Mouse (Mus musculus) adrenal gland, adult 18-20 months (tissue): ENCODE measurements around the gene Ptprf. TPM values are rescaled to one million over a fixed set of nuclear protein-coding genes. Genes with fewer than 3 reads are reported as not detected.
A peak's percentile ranks its signal among the peaks of the same experiment; 100 is the strongest.

Source experiments
- DNase-seq, 2 experiments: peaks; one replicate each; pipeline ENCODE4 v3.0.0; 2021 to 2022; ENCODE audit warnings: low spot score in 2 of 2
- total RNA-seq, 2 experiments: library from RNA; stranded (reverse); gene quantifications; 1 replicate in 1 of 2; 2 replicates in 1 of 2; pipeline ENCODE4 v1.2.3; 2021

Gene Ptprf
- total RNA-seq, 2 experiments from 2014 or later = 42.5 to 43.1 TPM

DNA sequence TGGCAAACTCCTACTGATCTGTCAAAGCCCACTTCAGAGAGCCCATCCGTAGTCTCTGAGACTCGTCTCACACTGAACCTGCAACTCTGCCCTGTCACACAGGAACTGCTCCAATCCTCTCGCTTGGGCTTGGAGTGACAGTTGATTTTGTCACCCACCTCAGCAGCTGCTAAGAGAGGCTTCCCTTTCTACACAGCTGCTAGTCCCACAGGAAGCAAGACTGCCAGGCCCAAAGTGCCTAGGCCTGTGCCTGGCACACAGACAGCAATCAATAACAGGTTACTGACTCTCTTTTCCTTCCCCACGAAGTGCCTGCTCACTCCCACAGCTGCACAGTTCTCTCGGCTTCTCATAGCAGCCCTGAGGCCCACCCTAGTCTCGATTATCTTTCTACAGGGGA, 2.7 kb downstream of the Ptprf start:
- no peak for DNase-seq

GRCm38 (mm10) chr4:118286202-118286601, 5.0 kb downstream of the Ptprf start:
- DNase-seq = no peak

DNA sequence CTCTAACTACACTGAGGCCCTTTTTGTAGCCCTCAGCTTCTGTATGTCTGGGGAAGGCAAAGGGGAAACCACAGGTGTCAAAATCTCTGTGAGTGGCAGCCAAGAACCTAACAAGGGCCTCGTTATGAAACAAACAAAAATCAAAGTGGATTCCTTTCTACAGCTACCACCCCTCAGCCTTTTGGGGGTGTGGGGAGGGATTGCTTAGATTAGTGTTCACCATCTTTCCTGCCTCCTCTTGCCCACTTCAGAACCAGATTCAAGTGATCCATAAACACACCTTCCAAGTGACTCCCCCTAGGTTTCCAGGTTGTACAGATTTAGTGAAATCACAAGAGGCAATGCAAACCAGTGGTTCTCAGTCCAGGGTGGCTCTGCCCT, 9.0 kb downstream of the Ptprf start:
- no peak for DNase-seq

DNA sequence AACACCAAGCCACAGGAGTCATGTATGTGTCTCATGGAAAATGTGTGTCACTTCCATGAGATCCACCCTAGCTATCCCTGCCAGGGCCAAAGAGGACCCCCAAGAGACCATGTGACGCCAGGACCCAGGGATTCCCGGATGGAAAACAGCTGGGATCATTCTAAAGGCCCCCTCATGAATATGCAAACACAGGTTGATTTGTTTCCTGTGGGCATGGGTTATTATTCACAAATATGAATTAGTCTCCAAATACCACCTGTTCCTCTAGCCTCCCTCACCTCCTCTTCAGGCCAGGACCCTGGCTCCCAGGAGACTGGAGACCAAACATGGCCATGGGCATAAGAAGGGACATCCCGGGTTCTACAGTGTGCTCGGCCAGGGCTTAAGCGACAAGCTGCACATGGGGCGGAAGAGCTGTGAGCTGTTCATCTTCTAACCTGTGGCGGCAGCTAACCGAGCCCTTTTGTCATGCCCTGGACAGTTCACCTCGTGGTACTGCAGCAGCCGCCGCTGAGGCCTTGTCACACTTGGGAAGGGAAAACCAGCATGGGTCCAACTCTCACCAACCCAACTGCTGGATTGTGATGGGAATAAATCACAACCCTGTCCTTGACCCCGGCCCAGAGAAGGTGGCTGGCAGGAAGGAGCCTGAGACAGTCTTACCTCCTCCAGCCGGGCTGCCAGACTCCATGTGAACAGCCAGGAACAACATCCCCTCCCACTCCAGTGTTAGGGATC, 9.6 kb downstream of the Ptprf start:
- no peak for DNase-seq

- peak in 1 of 2 experiments; percentile 51 for DNase-seq
Observed at GRCm38 (mm10) chr4:118280506-118280905, 10.7 kb downstream of the Ptprf start.

DNA sequence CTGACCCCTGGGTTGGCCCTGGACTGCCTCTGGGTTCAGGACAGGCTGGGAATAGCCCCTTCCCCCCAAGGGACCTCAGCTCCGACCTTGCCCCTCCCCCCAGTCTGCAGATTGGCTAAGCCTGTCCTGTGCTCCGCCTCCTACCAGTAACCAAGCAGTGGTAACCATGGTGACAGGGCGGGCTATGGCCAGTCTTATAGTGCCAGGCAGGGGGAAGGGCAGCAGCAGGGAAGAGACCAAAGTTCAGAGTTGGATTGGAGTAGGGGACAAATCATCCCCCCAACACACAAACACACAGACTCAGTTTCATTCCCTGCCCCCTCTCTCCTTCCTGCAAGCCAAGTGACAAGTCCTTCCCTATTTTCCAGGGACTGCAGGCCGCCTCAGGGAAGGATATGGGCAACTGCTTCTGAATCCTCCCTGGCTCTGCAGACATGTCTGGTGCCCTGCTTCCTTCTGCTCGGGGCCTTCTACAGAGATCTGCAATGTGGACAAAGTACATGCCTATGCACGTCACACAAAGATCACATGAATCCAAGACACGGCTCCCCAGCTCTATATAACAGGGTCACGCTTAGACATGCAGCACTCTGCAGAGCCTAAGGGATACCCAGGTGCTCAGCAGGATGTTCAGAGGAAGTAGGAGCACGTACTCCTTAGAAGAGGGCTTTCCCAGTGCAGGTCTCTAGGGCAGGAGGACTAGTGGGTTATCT, 14.5 kb downstream of the Ptprf start:
- peak in 1 of 2 experiments; percentile 47 for DNase-seq

DNA sequence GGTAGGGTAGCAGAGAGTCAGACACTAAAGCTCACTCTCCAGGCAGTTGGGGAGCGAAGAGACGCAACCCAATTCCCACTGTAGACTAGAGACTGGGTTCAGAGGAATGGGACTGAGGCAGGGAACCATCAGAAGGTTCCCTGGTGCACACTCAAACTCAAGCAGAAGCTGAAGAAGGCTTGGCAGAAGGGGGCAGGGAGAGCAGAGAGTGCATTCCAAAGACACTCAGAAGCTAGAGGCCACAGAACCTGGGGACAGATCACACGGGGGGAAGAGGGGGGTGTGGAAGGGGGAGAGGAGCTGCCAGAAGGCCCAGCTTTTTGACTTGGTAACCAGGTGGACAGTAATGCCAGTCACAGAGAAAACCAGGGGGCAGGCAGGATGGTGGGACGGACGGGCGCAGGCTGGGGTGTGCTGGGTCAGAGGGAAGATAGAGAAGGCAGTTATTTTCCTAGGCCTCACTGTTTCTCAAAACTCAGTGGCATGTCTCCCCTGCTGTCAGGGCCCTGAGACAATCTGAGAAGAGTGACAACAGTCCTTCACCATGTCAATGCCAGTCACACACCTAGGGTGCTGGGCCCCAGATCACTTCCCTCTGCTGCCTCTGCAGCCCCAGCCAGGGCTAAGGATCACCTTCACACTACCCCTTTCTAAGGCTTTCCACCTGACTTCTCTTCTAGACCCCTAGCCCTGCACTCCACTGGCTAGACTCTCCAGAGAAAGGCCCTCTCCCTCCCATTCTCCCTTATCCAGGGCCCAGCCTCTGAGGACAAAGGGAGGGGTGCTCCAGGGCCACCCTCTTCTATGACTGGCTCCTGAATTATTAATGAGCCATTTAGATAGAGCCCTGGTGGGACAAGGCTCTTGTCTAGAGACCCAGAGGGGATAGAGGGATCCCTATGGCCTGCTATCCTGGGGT, 15.3 kb downstream of the Ptprf start:
- no peak for DNase-seq

DNA sequence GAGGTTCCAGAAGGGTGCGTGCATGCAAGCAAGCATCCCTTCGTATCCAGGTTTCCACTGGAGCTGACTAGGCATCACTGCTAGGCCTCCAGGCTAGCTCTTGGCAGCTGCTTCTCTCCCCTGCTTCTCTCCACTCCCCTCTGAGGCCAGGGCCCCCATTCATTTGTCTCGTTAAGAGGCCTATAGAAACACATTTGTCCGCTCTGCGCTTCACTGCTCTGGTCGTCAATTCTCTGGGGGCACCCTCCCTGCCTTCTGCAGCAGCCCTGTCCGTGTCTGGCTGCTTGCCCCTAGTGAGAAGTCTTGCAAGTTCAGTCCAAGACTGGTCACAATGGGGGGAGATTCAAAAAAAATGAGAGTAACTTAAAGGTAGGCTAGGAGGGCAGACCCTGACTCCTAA, 16.7 kb downstream of the Ptprf start:
- DNase-seq = no peak

DNA sequence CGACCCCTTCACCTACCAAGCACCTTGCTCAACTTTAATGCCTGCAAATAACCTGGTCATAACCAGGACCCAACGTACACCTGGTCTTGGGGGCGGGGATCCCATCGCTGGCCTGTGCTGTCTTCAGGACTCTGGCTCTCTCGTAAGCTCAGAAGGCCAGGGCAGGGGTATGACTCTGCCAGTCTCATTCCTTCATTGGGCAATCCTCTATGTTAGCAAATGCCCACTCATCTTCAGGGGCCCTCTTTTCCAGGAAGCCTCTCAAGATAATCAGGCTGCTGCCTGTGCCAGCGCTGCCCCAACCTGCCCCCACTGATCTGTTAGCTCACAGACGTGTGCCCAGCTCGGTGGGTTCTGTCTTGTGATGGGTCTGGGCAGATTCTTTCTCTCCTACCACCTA, 17.2 kb downstream of the Ptprf start:
- no peak for DNase-seq

DNA sequence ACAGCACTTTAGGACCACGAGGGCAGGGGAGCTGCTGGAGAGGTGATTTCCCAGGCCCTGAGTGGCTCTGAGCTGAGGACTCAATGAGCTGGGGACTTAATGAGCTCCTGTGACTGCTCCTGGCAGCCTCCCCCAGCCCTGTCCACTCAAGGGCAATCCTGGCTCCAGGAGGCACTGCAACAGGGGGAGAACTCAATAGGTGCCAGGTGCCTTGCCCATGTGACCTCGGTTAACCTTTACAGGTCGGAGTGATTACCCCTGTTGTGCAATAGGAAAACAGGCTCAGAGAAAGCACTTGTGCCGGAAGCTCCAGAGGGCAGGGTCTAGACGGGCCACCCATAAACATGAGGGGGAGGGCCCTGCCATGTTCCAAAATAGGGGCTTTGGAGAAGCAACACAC, 17.7 kb downstream of the Ptprf start:
- no peak for DNase-seq

DNA sequence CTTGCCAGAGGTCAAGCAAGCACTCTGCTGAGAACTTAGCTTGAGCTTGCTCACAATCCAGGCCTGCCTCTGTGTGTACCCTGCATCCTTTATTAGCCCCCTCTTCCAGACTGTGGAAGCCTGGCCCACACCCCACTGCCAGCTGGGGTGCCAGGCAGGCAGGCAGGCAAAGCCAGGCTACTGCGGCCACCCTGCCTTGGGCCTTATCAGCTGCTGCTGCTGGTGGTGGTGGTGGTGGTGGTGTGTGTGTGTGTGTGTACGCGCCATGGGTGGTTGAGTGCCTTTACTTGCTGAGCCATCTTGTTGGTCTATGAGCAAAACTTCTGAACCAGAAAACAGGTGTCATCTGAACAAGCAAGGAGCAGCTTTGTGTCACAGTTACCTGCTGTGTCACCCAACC, 18.3 kb downstream of the Ptprf start:
- DNase-seq = no peak

- no peak for DNase-seq
Observed at GRCm38 (mm10) chr4:118272258-118272657, 18.9 kb downstream of the Ptprf start.

DNA sequence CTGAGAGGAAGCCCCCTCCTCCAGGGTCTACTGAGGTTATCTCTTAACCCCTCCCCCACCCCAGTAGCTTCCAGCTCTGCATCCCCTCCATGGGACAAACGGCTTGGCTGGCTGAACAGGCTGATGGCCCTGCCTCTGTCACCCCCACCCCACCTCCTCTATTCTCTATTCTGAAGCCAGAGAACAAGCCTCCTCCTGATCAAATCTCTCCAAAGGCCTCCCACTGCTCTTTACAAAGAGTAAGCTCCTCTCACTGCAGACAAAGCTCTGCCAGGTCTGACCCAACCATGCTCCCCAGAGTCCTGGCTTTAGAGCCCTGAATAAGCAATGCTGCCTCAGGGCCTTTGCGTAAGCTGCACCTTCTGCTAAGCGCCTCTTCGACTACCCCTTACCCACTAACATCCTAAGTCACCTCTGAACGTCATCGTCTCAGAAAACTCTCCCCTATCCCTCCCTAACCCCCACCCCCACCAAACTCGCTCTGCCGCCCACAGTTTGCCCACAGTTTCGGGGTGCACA, 19.6 kb downstream of the Ptprf start:
- DNase-seq = no peak

- DNase-seq = no peak
Observed at GRCm38 (mm10) chr4:118270706-118271105, 20.5 kb downstream of the Ptprf start.

- DNase-seq = no peak
Observed at GRCm38 (mm10) chr4:118269999-118270398, 21.2 kb downstream of the Ptprf start.

- DNase-seq = no peak
Observed at GRCm38 (mm10) chr4:118268429-118269212, 22.6 kb downstream of the Ptprf start.

DNA sequence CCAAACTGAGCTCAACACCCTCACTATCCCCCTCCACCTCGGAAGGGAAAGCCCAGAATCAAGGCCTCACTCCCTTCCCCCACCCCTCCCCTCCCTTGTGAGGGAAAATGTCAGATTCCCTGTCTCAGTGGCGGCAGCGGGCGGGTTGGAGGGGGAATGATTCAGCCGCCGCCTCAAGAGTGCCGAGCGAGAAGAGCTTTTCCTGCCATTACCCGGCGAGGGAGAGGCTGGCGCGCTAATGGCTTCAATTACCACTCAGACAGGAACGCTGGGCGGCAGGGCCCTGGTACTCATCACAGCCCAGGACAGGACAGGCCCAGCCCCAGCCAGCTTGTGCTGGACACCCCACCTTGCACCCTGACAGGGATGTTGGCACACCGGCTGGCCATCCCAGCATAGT, 25.6 kb downstream of the Ptprf start:
- peak; percentile 38 to 55 for DNase-seq

GRCm38 (mm10) chr4:118261771-118262473, 29.3 kb downstream of the Ptprf start:
- DNase-seq = no peak

GRCm38 (mm10) chr4:118261291-118261690, 29.9 kb downstream of the Ptprf start:
- no peak for DNase-seq
